Mouse (Mus musculus): ENCODE measurements at regions not wholly inside any gene's neighbourhood (a gene's known extent, or its start where the extent isn't known, plus 50 kb on each side); places are given as distances from the start of the nearest gene placed in this dataset.

GRCm38 (mm10) chr8:82689322-82689721 lies 84.6 kb downstream of the Zfp330 start:
- TF ChIP-seq CTCF (IDR thresholded peaks at IDR 0.05; ENCODE audit: low read depth) (peak; percentile 48), EP300 (IDR thresholded peaks at IDR 0.05; ENCODE audit: low read depth) (no peak)
